Mouse (Mus musculus) adrenal gland, postnatal 14 days (tissue): ENCODE data around the gene Fgfr2. TPM values are rescaled to one million over a fixed set of nuclear protein-coding genes. Genes with fewer than 3 reads are reported as not detected.

Experiments used
- DNase-seq: peaks from one replicate; pipeline ENCODE4 v3.0.0; 2021; ENCODE audit warnings: mixed read lengths
- total RNA-seq: library from RNA; stranded (reverse); gene quantifications from 2 replicates; pipeline ENCODE4 v1.2.3, GENCODE M21; 2021

The Fgfr2 gene
- total RNA-seq, 1 experiment from 2014 or later: 227 TPM

- DNase-seq: no peak
Measured at GRCm38 (mm10) chr7:132056565-132056964, 1066.6 kb downstream of the Fgfr2 start.

- no peak for DNase-seq
Measured at GRCm38 (mm10) chr7:132046662-132047061, 1076.5 kb downstream of the Fgfr2 start.

GRCm38 (mm10) chr7:132031940-132032531, 1091.1 kb downstream of the Fgfr2 start:
- DNase-seq: no peak

GRCm38 (mm10) chr7:132026671-132027070, 1096.5 kb downstream of the Fgfr2 start:
- DNase-seq: no peak

GRCm38 (mm10) chr7:132025591-132025990, 1097.6 kb downstream of the Fgfr2 start:
- no peak for DNase-seq

- DNase-seq: no peak
Measured at GRCm38 (mm10) chr7:132015933-132016332, 1107.2 kb downstream of the Fgfr2 start.

GRCm38 (mm10) chr7:132015193-132015592, 1108.0 kb downstream of the Fgfr2 start:
- no peak for DNase-seq

GRCm38 (mm10) chr7:132013970-132014369, 1109.2 kb downstream of the Fgfr2 start:
- no peak for DNase-seq

- DNase-seq: no peak
Measured at GRCm38 (mm10) chr7:132012969-132013679, 1110.0 kb downstream of the Fgfr2 start.

- no peak for DNase-seq
Measured at GRCm38 (mm10) chr7:132009002-132009401, 1114.1 kb downstream of the Fgfr2 start.

- no peak for DNase-seq
Measured at GRCm38 (mm10) chr7:132005996-132006696, 1117.0 kb downstream of the Fgfr2 start.

GRCm38 (mm10) chr7:131992873-131993272, 1130.3 kb downstream of the Fgfr2 start:
- DNase-seq: no peak

- DNase-seq: no peak
Measured at GRCm38 (mm10) chr7:131992226-131992625, 1130.9 kb downstream of the Fgfr2 start.

- DNase-seq: no peak
Measured at GRCm38 (mm10) chr7:131989056-131989455, 1134.1 kb downstream of the Fgfr2 start.

- DNase-seq: no peak
Measured at GRCm38 (mm10) chr7:131978609-131979008, 1144.5 kb downstream of the Fgfr2 start.

- no peak for DNase-seq
Measured at GRCm38 (mm10) chr7:131975867-131976266, 1147.3 kb downstream of the Fgfr2 start.

GRCm38 (mm10) chr7:131970255-131970654, 1152.9 kb downstream of the Fgfr2 start:
- no peak for DNase-seq

- no peak for DNase-seq
Measured at GRCm38 (mm10) chr7:131966916-131967494, 1156.1 kb downstream of the Fgfr2 start.

- DNase-seq: no peak
Measured at GRCm38 (mm10) chr7:131966023-131966915, 1156.9 kb downstream of the Fgfr2 start, which contains the start of gene Gpr26. Gpr26 (plus strand) TSS chr7:131966460.

- peak; percentile 66 for DNase-seq
Measured at GRCm38 (mm10) chr7:131960551-131960950, 1162.6 kb downstream of the Fgfr2 start.

- DNase-seq: no peak
Measured at GRCm38 (mm10) chr7:131958705-131959104, 1164.4 kb downstream of the Fgfr2 start.

GRCm38 (mm10) chr7:131953402-131953801, 1169.7 kb downstream of the Fgfr2 start:
- no peak for DNase-seq
